Mouse (Mus musculus) spleen, postnatal 14 days (tissue): Measurements from ENCODE around the gene Wdfy1.

Experiments
- DNase-seq, 2 experiments: peaks; one replicate each; pipeline ENCODE4 v3.0.0; 2021 to 2022; ENCODE audit warnings: low spot score in 2 of 2

Wdfy1 gene

GRCm38 (mm10) chr1:79760656-79761055 lies 15.3 kb downstream of the Wdfy1 start:
- no peak for DNase-seq

DNA sequence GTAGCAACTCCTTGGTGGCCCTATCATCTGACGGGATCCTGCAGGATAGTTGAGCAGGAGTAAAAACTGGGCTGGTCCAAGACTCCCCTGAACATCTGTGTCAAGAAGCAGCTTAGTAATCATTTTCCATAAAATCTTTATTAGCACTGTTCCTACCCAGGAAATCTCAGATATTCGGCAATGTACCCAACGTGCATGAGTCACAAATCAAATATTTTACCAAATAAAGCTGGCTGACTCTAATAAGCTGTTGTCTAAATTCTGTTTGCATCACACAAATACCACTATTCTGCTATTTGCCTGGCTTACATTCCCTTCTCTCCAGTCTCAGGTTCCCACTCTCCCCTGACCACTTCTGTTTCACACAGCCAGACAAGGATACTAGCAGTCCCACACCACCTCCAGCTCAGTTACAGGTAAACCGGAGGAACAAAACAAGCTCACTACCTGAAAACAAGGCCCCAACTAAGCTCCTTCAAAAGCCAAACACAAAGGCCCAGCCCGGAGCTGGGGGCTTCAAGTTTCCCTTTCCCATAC lies 16.4 kb downstream of the Wdfy1 start:
- no peak for DNase-seq

- DNase-seq: no peak
Observed at GRCm38 (mm10) chr1:79759006-79759405, 16.9 kb downstream of the Wdfy1 start.

DNA sequence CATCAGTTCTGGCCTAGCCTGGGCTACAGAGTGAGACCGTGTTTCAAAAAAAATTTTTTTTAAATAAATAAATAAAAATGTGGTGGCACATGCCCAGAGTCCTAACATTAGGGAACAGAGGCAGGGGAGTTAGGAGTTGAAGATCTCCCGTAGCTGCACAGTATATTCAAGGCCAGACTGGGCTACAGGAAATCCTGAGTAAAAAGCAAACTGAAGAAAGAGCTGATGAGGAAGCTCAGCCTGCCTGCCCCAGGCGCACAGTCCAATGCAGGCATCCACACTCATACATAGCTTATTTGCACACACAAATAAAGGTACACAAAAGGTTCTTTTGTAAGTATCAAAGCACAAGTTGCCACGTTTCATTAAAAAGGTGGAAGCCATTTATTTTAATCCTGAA lies 18.3 kb downstream of the Wdfy1 start:
- DNase-seq: no peak

- DNase-seq: no peak
Observed at GRCm38 (mm10) chr1:79757161-79757560, 18.8 kb downstream of the Wdfy1 start.

DNA sequence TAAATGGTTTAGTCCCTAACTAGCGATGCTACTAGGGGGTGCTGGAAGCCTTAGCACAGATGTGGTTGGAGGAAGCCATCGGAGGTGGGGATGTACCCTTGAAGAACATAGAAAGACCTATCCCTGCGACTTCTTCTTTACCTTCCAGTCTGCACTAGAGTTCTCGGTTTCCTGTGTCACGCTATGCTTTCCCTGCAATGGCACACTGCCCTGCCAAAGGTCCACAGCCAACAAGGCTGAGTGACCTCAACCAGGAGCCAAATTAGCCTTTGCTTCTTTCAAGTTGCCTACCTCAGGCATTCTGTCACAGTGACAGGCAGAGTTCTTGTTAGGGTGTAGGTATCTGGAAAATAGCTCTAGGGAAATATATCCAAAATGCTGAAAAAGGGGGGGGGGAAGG lies 19.5 kb downstream of the Wdfy1 start:
- DNase-seq: no peak

GRCm38 (mm10) chr1:79755376-79755775 lies 20.6 kb downstream of the Wdfy1 start:
- no peak for DNase-seq

DNA sequence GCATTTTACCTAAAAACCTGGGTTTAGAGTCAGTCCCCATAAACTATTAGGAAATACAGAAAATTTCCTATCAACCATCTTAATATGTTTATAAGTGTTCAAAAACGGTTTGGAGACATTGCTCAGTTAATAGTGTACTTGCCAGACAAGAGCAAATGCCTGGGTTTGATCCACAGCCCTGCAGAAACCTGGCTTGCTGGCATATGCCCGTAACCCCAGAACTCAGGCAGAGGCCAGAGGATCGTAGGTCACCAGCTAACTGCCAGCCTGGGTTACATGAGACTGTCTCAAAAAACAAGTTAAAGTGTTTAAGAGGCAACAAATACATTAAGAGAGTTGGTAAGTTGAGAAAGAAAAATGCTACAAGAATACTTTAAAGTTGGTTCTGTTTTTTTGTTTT lies 21.0 kb downstream of the Wdfy1 start:
- no peak for DNase-seq

DNA sequence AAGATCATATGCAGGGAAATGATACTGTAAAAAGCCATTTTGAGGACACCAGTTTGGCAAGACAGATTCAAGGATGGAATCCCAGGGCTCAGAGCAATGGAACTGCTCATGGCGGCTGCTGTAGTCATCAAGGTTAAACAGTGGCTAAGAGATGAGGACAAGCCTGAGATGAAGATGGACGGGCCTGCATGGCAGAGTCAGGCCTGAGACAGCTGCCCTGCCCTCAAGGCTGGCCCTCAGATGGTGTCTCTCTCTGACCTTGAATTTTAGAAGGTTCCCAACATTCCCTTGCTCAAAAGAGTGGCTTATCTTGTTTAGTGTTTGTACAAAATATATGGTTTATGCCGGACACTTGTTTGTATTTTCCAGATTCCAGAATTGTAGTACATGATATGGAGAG lies 22.5 kb downstream of the Wdfy1 start:
- no peak for DNase-seq

GRCm38 (mm10) chr1:79752714-79753340 lies 23.1 kb downstream of the Wdfy1 start:
- no peak for DNase-seq

DNA sequence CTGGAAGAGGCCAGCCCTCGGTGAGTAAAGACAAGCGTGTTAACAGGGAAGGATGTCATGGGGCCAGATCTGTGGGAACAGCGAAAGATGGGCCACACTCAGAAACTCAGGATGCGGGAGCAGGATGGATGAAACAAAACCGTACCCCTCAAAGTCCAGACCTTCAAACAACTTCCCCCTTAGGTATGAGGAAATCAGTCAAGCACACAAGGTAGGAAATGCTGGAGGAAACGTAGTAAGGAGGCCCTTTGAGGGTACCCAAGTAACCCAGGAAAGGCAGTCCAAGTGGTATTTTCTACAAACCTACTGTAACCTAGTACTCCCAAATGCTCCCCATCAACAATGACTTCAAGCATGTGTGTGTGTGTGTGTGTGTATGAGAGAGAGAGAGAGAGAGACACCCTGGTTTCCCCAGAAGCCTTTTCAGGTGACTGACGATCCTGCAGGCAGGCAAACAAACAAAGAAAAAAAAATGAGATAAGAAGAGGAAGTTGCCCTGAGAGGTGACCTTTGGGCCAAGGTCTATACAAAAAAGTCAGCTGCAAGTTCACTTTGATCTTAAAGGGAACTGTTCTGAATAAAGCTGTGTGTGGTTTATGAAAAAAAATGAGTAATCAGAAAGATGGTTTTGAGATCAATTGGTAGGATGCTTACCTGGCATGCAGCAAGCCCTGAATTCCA lies 23.8 kb downstream of the Wdfy1 start:
- no peak for DNase-seq

DNA sequence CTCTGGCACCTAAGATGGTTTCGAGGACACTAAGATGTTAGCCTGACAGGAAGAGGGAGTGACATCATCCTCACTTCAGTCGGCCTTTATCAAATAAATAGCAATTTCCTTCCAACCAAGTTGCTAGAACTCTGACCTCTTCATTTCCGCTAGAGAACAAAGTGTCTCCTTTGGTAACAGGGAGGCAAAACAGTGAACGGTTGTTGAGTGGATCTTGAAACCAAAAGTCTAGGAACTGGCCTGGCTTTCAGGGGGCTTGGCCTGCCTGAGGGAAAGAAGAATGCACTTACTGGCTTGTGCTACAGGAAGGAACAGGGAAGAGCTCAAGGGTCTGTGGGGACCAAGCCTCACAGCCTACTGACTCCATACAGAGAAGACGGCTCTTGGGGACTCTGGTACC lies 24.8 kb downstream of the Wdfy1 start:
- no peak for DNase-seq

DNA sequence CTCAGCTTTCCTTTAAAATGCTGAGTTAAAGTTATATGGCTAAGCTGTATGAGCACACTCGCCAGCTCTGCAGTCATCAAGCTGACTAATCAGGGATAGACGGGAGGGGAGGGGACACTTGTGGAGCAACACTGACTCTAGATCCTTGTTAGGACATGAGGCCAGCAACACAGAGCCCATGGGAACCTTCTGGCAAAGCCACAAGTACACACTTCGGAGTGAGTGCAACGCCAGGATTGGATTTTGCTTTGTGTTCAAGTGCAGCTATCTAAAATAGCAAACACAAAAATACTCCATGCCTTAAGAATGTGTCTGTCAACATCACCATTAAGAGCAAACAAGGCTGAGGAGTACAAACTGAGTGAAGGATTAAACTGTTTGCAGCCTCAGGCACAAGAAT lies 29.9 kb downstream of the Wdfy1 start:
- DNase-seq: no peak

GRCm38 (mm10) chr1:79743385-79743784 lies 32.6 kb downstream of the Wdfy1 start:
- DNase-seq: no peak

DNA sequence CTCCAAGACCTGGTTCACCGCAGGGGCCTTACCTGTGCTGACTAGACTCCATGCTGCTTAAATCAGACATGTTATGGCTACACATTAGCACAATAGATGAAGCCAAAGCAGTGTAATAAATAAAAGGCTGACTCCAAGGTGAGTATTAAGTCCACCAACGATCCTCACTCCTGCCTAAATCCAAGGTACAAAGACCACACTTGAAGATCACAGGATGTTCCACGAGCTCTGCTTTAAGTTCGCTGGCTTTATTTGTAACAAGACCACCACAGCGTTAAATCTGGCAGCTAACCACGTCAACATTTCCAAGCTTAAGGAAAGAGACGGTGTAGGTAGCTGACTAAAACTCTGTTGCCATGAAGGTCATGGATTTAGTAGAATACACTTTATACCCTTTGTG lies 33.0 kb downstream of the Wdfy1 start:
- no peak for DNase-seq

DNA sequence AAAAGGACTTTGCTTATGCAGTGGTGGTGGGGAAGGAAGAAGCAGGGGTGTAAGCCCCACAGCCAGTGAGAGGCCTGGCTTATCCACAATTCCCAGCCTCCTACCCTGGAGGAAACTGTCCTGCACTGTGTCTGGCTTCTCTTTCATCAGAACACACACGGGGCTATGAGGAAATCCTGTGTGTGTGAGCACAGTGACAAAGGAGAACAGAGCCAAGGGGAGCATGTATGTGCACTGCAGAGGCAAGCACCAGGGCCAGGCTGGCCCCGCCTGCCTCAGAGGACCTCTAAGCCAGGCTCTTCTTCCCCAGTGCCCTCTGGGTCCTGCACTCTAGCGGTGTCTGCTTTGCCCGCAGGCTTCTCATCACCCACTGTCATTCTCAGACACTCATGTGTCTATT lies 34.9 kb downstream of the Wdfy1 start:
- DNase-seq: no peak

- no peak for DNase-seq
Observed at GRCm38 (mm10) chr1:79739726-79740125, 36.2 kb downstream of the Wdfy1 start.

DNA sequence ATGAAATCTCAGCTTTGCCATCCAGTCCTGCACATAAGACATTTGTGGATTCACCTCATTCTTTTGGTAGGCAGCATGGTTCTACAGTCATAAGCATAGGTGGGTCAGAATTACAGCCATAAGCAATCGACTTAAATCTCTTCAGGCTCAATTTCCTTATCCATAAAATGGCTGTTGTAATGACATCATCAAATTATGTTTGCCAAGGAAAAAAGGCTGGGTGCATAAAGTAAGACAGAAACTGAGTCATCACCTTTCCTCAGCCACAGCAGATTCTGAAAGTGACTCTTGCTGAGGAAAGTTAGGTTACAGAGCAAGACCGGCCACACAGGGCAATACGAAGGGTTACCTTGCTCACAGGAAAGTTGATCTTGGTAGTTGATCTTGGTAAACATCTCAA lies 39.5 kb downstream of the Wdfy1 start:
- no peak for DNase-seq

- no peak for DNase-seq
Observed at GRCm38 (mm10) chr1:79734794-79735193, 41.1 kb downstream of the Wdfy1 start.

GRCm38 (mm10) chr1:79714152-79714923 lies 61.6 kb downstream of the Wdfy1 start:
- no peak for DNase-seq

DNA sequence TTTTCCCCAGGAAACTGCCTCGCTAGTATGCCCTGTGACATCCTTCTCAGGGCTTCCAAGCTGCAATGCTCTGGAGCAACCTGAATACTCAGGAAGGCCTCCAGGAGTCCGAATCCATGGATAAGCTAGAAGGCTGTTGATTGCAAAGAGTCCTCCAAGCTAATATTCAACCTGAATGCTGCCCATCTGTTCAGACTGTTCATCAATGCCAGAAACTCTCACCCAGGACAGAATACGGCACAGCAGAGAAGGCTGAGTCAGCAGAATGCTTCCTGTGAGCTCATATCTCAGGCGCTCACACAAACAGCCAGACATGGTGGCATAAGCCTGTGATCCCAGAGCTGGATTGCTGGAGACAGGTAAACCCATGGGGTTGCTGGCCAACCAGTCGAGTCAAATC lies 62.9 kb downstream of the Wdfy1 start:
- DNase-seq: no peak

- no peak for DNase-seq
Observed at GRCm38 (mm10) chr1:79711147-79712126, 64.5 kb downstream of the Wdfy1 start.
